Mouse (Mus musculus) cerebellum, adult 18-20 months (tissue): Measurements from ENCODE around the gene Tmc7.

Source experiments
- DNase-seq, 2 experiments: peaks; one replicate each; pipeline ENCODE4 v3.0.0; 2021

Gene Tmc7

DNA sequence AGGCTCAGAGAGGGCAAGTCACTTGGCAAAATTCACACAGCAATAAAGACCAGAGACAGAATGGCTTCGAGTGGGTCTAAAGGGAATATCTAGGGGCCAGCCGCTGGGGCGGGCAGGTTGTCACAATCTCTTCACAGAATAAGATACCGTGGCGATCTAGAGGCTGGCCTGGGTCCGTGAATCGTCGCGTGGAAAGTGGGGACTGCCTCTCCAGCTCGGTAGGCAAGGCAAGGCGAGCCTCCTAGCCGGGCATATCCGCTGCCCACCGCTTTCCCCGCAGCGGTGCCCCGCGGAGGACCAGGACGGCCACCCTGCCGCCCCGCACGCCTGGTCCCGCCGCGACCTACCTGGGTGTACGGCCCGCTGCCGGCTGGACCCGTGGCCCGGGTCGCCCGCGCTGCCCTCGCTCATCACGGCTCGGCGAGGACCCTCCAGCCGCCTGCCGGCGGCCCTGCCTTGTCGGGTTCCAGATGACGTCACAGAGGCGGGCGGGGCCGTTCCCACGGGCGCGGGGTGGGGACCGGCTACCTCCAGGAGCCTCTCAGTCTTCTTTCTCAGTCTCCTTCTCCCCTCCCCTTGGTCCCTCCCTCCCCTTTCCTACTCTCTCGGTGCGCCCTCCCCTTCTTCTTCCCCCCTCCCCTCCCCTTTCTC, at the start of gene Tmc7:
TSS of gene Tmc7 (minus strand) at position 480 of the 651 bp plus-strand sequence.
- peak; percentile 87 to 89 for DNase-seq

GRCm38 (mm10) chr7:118633951-118634350, 49.4 kb upstream of the Tmc7 start:
- DNase-seq: no peak

- no peak for DNase-seq
Measured at GRCm38 (mm10) chr7:118633094-118633493, 48.6 kb upstream of the Tmc7 start.

GRCm38 (mm10) chr7:118627550-118628298, 43.2 kb upstream of the Tmc7 start:
- DNase-seq: no peak

- no peak for DNase-seq
Measured at GRCm38 (mm10) chr7:118621094-118621493, 36.6 kb upstream of the Tmc7 start.

- no peak for DNase-seq
Measured at GRCm38 (mm10) chr7:118620243-118620906, 35.8 kb upstream of the Tmc7 start.

DNA sequence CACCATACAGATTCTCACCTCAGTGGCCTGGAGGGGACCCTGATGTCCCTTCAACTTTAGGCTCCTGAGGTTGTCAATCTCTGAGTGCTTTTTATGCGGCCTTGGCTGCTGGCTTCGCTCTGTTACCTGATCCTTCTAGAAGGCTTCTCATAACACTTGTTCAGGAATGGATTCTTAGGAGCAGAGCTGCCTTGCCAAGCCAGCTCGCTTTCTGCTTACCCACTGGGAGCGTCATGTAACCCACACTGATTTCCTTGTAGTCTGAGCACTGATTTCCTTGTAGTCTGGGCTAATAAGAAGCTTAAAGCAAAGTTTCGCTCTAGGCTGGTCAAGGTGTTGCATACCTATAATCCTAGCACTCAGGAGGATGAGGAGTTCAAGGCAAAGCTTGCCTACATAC, 33.6 kb upstream of the Tmc7 start:
- no peak for DNase-seq

DNA sequence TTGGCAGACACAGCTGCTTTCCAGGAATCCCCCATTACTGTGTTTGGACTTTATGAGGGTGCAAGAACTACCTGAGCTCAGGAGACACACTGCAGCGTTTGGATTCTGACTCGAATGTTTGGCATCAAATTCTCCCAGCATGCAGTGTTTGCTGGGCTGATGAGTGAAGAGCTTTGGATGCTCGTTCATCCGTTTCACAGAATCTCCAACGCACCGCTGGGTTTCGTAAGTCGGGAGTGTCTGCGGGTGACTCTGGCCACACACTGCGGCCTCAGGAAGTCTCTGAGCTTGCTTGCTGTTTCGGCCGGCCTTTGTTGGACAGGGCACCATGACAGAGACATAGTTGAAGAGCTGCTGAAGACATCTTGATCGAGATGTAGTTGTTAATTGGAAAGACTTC, 29.5 kb upstream of the Tmc7 start:
- no peak for DNase-seq

GRCm38 (mm10) chr7:118611933-118612332, 27.4 kb upstream of the Tmc7 start:
- DNase-seq: no peak

GRCm38 (mm10) chr7:118611185-118611749, 26.7 kb upstream of the Tmc7 start:
- no peak for DNase-seq

GRCm38 (mm10) chr7:118610721-118611120, 26.2 kb upstream of the Tmc7 start:
- DNase-seq: no peak

DNA sequence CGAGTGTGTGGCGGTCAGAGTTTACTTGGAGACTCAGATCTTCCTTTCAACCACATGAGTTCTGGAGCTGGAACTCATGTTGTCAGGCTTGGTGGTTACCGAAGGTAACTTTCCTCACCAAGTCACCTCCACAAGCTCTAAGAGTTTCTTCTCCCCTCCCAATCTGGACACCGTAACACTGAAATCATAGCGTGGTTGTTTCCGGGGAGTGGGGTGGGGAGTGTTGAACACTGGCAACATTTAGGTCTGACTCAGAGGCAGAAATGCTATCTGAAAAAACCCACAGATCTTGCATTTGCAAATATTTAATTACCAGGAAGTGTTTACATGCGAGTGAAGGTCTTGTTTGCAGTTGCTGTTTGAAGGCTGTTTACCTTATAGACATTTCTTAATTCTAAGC, 25.3 kb upstream of the Tmc7 start:
- DNase-seq: no peak

GRCm38 (mm10) chr7:118604842-118605241, 20.3 kb upstream of the Tmc7 start:
- no peak for DNase-seq

GRCm38 (mm10) chr7:118599954-118600631, 15.6 kb upstream of the Tmc7 start:
- DNase-seq: no peak

DNA sequence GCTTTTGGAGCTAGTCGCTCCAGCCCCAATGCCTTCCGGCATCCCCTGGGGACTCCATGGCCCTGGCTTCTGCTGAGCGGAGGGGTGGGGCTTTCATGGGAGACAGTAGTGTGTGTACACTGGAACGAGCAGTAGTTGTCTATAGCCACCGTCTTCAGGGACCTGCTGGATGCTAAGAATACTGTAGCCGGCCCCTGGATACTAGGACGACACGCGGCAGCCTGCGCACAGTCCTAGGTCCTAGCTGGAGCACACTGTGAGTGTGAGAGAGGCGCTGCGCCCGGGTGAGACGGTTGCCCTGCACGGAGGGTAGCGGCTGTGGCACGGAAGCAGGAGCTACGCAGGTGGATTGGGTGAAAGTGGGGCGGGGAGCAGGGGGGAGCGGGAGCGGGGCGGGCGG, 12.7 kb upstream of the Tmc7 start, which contains the start of gene Tmc5:
TSS of gene Tmc5 (plus strand) at position 97 of the 400 bp plus-strand sequence.
- DNase-seq: no peak

GRCm38 (mm10) chr7:118596271-118596670, 11.7 kb upstream of the Tmc7 start:
- no peak for DNase-seq

DNA sequence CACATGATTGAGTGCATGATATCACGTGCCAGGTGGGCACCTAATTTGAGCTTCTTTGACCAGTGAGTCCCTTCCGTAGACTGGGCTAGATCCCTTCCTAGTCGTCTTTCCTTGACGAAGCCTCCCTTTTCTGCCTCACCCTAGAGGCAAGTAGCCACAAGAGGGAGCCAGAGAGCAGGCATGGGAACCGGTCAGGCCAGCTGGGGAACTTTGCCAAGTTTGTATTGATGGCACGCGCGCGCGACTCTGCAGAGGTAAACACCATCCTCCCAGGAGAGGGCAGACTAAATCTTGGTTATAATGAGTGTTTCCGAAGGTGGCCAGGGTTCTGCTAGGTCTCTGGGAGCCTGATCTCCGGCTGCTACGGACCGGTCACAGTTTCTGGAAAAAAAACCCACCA, 10.7 kb upstream of the Tmc7 start:
- DNase-seq: peak; percentile 94

DNA sequence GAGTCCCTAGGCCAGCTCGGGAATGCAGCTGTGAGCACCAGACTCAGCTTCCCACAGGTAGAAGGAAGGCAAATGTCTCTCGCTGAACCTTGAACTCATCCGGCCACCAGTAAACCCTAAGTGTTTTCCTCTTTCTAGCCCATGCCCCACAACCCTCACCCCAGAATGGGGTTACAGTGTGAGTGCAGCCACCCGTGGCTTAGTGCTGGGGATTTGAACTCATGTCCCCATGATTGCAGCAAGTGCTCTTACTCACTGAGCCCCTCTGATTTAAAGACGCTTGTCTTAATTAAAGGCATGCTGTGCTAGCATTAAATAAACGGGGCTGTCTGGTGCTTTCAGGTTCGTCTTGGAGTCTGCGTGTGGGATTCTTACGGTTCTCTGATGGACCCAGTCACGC, 10.1 kb upstream of the Tmc7 start:
- no peak for DNase-seq

GRCm38 (mm10) chr7:118593567-118594407, 9.3 kb upstream of the Tmc7 start:
- DNase-seq: peak; percentile 25 to 27

GRCm38 (mm10) chr7:118592146-118592545, 7.6 kb upstream of the Tmc7 start:
- DNase-seq: no peak

DNA sequence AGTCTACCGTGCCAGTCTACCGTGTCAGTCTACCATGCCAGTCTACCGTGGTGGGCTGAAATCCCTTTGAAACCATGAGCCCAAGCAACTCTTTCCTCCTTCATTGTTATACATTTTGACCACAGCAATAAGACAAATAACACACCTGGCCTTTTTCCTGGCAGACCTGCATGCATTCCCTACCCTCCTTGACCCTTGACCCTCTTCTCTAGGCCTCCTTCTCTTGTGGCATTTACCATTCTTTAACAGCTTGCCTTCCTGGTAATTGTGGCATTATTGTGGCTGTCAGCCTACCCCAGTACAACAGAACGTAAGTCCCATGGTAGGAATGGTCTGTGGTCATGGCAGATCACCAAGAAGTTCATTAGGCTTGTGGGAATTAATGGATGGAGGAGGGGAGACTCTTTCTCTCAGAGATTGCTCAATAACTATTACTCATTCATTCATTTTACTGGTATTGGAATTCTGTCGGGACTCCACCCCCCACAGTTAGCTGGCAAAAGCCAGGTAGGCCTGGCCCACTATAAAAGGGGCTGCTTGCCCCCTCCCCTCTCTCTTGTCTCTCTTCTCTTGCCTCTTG, 6.3 kb upstream of the Tmc7 start:
- no peak for DNase-seq

DNA sequence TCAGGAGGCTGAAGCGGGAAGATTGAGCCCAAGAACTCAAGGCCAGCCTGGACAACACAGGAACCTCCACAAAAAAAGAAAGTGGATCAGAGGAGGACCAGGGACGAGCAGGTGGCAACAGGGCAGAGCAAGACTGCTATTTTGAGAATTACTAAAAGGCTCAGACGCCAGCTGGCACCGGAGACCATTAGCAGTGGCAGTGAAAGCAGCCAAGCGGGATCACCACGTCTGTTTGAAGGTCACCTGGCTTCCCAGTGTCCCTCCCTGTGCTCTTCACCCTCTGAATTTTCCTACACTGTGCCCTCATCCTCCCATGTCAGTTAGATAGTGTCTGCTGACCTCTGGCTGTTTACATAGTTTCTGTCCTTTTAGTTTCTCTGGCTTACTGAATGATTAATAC, 1.3 kb upstream of the Tmc7 start:
- DNase-seq: peak; percentile 80 to 90
